Mouse (Mus musculus): ENCODE results near the gene Agl.

The Agl gene

GRCm38 (mm10) chr3:116694955-116695665, 112.9 kb downstream of the Agl start:
- in situ Hi-C loops (cut with MboI, MseI) = no loop called here

- in situ Hi-C loops (cut with MboI, MseI) = no loop called here
Measured at GRCm38 (mm10) chr3:116694312-116694711, 113.7 kb downstream of the Agl start.
